Mouse (Mus musculus) liver, embryonic 13.5 days (tissue): ENCODE measurements at regions not wholly inside any gene's neighbourhood (a gene's known extent, or its start where the extent isn't known, plus 50 kb on each side); places are given as distances from the start of the nearest gene placed in this dataset.

Source experiments
- ATAC-seq: fragments of 200-750 bp; cut with Nextera tagmentation; 2 replicates; pipeline ENCODE4 v1.8.0; 2017; ENCODE audit warnings: low read depth, mild to moderate bottlenecking, moderate number of reproducible peaks, moderate library complexity
- DNase-seq: peaks from one replicate; pipeline ENCODE4 v3.0.0; 2022
- H3K27ac ChIP-seq: fragments of 300-500 bp; sonication (generic); 2 replicates; pipeline ENCODE4 v1.5.1; 2015; ENCODE audit warnings: moderate library complexity, mild to moderate bottlenecking, inconsistent platforms
- H3K27me3 ChIP-seq: fragments of 300-500 bp; sonication (generic); 2 replicates; pipeline ENCODE4 v1.6.1; 2015; ENCODE audit warnings: mild to moderate bottlenecking, inconsistent platforms
- H3K36me3 ChIP-seq: fragments of 300-500 bp; sonication (generic); 2 replicates; pipeline ENCODE4 v1.6.1; 2015; ENCODE audit warnings: mild to moderate bottlenecking, inconsistent platforms
- H3K4me1 ChIP-seq: fragments of 300-500 bp; sonication (generic); replicated peaks from 2 replicates; pipeline ENCODE4 v1.6.1; 2015; ENCODE audit warnings: inconsistent platforms
- H3K4me2 ChIP-seq: fragments of 300-500 bp; sonication (generic); 2 replicates; pipeline ENCODE4 v1.6.1; 2015; ENCODE audit warnings: inconsistent platforms, mild to moderate bottlenecking, moderate library complexity
- H3K4me3 ChIP-seq: fragments of 300-500 bp; sonication (generic); replicated peaks from 2 replicates; pipeline ENCODE4 v1.5.1; 2015; ENCODE audit warnings: mild to moderate bottlenecking, inconsistent platforms
- H3K9ac ChIP-seq: fragments of 300-500 bp; sonication (generic); 2 replicates; pipeline ENCODE4 v1.6.1; 2015; ENCODE audit warnings: mild to moderate bottlenecking, inconsistent platforms
- H3K9me3 ChIP-seq: fragments of 300-500 bp; sonication (generic); replicated peaks from 2 replicates; pipeline ENCODE4 v1.6.1; 2016; ENCODE audit warnings: inconsistent platforms
- WGBS: fragments of 180-500 bp; shearing (Covaris S2); methylation state at CpG from one replicate; pipeline ENCODE4 v1.1.7; 2015; ENCODE audit not compliant: insufficient replicate concordance; 5-methylcytosine and 5-hydroxymethylcytosine counted together

DNA sequence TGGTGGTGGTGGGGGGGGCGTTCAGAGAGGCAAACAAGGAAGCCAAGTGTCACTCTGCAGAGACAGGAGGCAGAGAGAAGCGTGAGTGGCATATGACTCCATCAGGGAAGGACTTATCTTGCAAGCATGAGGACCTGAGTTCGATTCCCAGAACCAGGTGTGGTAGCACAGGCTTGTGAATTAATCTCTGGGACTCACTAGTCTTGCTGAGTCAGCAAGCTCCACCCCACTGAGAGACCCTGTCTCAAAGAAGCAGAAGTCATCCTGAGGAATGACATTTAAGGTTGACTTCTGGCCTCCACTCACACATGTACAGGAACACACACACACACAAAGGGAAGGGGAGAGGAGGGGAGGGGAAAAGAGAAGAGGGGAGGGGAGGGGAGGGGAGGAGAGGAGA is 156.5 kb downstream of the Rplp1 start:
- ATAC-seq (no peak), DNase-seq (no peak)
- Histone ChIP-seq H3K36me3 (no peaks in the 10 kb centered on the region), H3K9ac (no peak overlapping the region), H3K4me2 (no peak overlapping the region), H3K27ac (no peak overlapping the region), H3K4me1 (no peaks in the 10 kb centered on the region), H3K4me3 (no peak overlapping the region), H3K9me3 (no peaks in the 10 kb centered on the region), H3K27me3 (no peaks in the 10 kb centered on the region)
- WGBS, result 51% methylated on average over 3 of the region's 3 CpGs

GRCm38 (mm10) chr9:61756801-61757342 is 157.5 kb downstream of the Rplp1 start:
- Histone ChIP-seq H3K9ac (no peak overlapping the region), H3K4me3 (no peak overlapping the region), H3K4me1 (no peaks in the 10 kb centered on the region), H3K27me3 (no peaks in the 10 kb centered on the region), H3K36me3 (no peaks in the 10 kb centered on the region), H3K9me3 (no peaks in the 10 kb centered on the region), H3K4me2 (no peak overlapping the region), H3K27ac (no peak overlapping the region)
- ATAC-seq (no peak), DNase-seq (no peak)
- 74% methylated on average over 24 of the region's 24 CpGs for WGBS

GRCm38 (mm10) chr9:61756224-61756800 is 158.0 kb downstream of the Rplp1 start:
- no peaks in the 10 kb centered on the region for H3K4me1 ChIP-seq
- ATAC-seq, result no peak
- no peaks in the 10 kb centered on the region for H3K9me3 ChIP-seq
- no peak overlapping the region for H3K27ac ChIP-seq
- no peak for DNase-seq
- H3K36me3 ChIP-seq, result no peaks in the 10 kb centered on the region
- H3K4me3 ChIP-seq, result no peak overlapping the region
- H3K9ac ChIP-seq, result no peak overlapping the region
- no peaks in the 10 kb centered on the region for H3K27me3 ChIP-seq
- H3K4me2 ChIP-seq, result no peak overlapping the region
- WGBS, result 62% methylated on average over 15 of the region's 15 CpGs

DNA sequence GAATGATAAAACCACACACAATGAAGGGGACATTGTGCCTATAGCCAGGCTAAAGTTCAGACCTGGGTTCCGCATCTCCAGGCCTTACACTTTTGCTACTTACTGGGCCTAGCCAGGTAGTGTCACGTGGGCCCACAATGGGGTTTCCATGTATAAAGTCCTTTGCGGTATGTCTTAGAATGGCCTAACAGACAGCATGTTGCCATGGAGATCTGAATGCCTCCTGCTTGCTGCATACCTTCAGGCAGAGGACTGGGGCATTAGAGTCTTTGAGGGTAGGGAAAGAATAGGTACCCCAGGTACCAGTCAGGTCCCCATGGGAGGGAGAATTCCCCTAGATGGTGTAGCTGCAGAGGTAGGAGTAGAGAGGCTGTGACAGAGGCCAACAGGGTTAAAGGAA is 159.0 kb downstream of the Rplp1 start:
- Histone ChIP-seq H3K4me2 (no peak overlapping the region), H3K9ac (no peak overlapping the region), H3K9me3 (no peaks in the 10 kb centered on the region), H3K36me3 (no peaks in the 10 kb centered on the region), H3K4me1 (no peaks in the 10 kb centered on the region), H3K4me3 (no peak overlapping the region), H3K27me3 (no peaks in the 10 kb centered on the region), H3K27ac (no peak overlapping the region)
- DNase-seq (no peak), ATAC-seq (no peak)
- 73% methylated on average over 3 of the region's 3 CpGs for WGBS

- Histone ChIP-seq H3K4me3 (no peak overlapping the region), H3K4me1 (no peaks in the 10 kb centered on the region), H3K36me3 (no peaks in the 10 kb centered on the region), H3K9me3 (no peaks in the 10 kb centered on the region), H3K27me3 (no peaks in the 10 kb centered on the region), H3K4me2 (no peak overlapping the region), H3K9ac (no peak overlapping the region), H3K27ac (no peak overlapping the region)
- ATAC-seq (no peak), DNase-seq (no peak)
- whole genome bisulfite sequencing, result 26% methylated on average over 10 of the region's 10 CpGs
Observed at GRCm38 (mm10) chr9:61753795-61754194, 160.5 kb downstream of the Rplp1 start.

DNA sequence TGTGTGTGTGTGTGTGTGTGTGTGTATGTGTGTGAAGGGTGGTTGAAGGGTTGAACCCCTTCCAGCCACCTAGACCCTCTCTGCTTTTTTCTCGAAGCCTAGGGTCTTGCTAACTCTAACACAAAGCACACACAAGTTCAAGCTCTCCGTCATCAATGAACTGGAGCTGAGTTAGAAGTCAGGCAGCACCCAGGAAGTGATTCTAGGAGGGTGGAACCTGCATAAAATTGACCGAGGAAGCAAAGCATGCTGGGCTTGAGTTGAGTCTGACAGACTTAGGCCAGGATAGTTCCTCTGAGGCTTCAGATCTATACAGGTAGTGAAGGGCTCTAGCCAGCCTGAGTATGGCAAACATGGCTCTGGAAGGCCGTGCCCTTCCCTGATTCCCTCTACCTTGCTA is 165.1 kb downstream of the Rplp1 start:
- DNase-seq (no peak), ATAC-seq (no peak)
- Histone ChIP-seq H3K9ac (no peak overlapping the region), H3K4me3 (no peak overlapping the region), H3K27ac (no peak overlapping the region), H3K4me1 (no peaks in the 10 kb centered on the region), H3K27me3 (no peaks in the 10 kb centered on the region), H3K9me3 (no peaks in the 10 kb centered on the region), H3K4me2 (no peak overlapping the region), H3K36me3 (no peaks in the 10 kb centered on the region)
- WGBS, result 60% methylated on average over 4 of the region's 4 CpGs

- DNase-seq, result no peak
- no peaks in the 10 kb centered on the region for H3K36me3 ChIP-seq
Observed at GRCm38 (mm10) chr9:61748416-61748815, 165.9 kb downstream of the Rplp1 start.

DNA sequence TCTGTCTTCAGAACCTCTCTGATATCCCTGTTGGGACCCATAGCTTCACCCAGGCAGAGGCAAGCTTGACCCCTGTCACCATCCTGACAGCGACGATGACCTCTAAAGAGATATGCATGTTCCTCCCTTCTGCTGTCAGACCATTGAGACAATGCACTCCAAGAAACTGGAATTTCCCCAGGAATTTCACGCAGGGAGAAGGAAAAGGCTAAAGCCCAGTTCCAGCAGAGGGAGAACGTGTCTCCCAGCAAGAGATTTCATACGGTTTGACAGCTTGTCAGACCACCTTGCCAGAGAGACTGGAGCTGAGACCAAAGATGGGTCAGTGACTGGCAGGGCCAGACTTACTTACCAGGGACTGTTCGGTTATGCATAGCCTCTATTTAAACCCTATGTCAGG is 167.9 kb downstream of the Rplp1 start:
- Histone ChIP-seq H3K4me3 (no peak overlapping the region), H3K27ac (no peak overlapping the region), H3K27me3 (no peaks in the 10 kb centered on the region), H3K9me3 (no peaks in the 10 kb centered on the region), H3K4me1 (no peaks in the 10 kb centered on the region), H3K4me2 (no peak overlapping the region), H3K9ac (no peak overlapping the region), H3K36me3 (no peaks in the 10 kb centered on the region)
- DNase-seq (no peak), ATAC-seq (no peak)
- 48% methylated on average over 6 of the region's 6 CpGs for WGBS

More at GRCm38 (mm10) chr9:61748416-61748815, 165.9 kb downstream of the Rplp1 start:
- H3K9me3 ChIP-seq, result no peaks in the 10 kb centered on the region
- no peak overlapping the region for H3K4me3 ChIP-seq
- no peak overlapping the region for H3K27ac ChIP-seq
- no peaks in the 10 kb centered on the region for H3K27me3 ChIP-seq
- ATAC-seq, result no peak
- H3K4me1 ChIP-seq, result no peaks in the 10 kb centered on the region
- H3K4me2 ChIP-seq, result no peak overlapping the region
- H3K9ac ChIP-seq, result no peak overlapping the region

GRCm38 (mm10) chr9:61745301-61745801 is 169.0 kb downstream of the Rplp1 start:
- WGBS, result 54% methylated on average over 7 of the region's 7 CpGs
- no peak overlapping the region for H3K27ac ChIP-seq
- H3K4me2 ChIP-seq, result no peak overlapping the region
- H3K9ac ChIP-seq, result no peak overlapping the region
- no peak overlapping the region for H3K4me3 ChIP-seq
- DNase-seq, result no peak
- H3K4me1 ChIP-seq, result no peaks in the 10 kb centered on the region
- no peaks in the 10 kb centered on the region for H3K9me3 ChIP-seq
- H3K36me3 ChIP-seq, result no peaks in the 10 kb centered on the region
- H3K27me3 ChIP-seq, result no peaks in the 10 kb centered on the region
- no peak for ATAC-seq

DNA sequence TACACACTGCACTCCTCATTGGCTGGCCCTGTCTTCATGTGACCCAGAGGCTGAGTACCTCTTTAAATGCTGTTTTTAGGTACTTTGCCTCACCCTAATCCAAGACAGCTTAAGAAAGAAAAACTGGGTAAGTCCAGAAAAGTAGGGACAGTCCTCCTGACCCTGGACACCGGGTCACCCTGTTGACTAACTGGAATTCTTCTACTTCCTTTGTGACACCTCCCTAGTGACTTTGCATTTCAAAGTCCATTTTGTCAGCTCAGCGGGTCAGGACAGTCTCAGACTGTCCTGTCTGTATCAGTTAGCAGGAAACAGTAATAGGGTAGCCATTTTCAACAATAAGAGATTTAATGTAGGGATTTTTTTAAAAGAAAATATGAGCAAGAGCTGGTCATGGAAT is 180.8 kb downstream of the Rplp1 start:
- no peak for DNase-seq
- H3K27me3 ChIP-seq, result no peaks in the 10 kb centered on the region
- no peak overlapping the region for H3K4me3 ChIP-seq
- no peak overlapping the region for H3K9ac ChIP-seq
- H3K4me2 ChIP-seq, result no peak overlapping the region
- no peak for ATAC-seq
- no peaks in the 10 kb centered on the region for H3K9me3 ChIP-seq
- H3K36me3 ChIP-seq, result no peaks in the 10 kb centered on the region
- peaks cover 2% of the 10 kb centered on the region; the same call in 1 of the 2 replicates for H3K4me1 ChIP-seq
- WGBS, result 35% methylated on average over 2 of the region's 2 CpGs
- no peak overlapping the region for H3K27ac ChIP-seq

DNA sequence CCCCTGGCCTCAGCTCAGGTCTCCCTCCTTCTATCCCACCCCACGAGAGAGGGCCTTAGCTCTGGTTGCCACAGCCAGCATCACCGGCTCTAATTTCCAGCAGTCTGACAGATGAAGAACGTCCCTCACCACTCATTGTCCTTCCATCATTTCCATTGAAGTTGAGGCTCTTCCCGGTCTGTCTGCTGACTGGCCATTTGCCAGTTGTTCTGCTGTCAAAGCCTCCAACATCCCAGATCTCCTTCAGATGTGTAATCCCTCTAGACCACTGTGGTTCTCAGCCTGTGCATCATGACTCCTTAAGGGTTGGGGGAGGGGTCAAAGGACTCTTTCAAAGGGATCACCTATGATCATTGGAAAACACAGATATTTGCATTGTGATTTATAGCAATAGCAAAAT is 181.6 kb downstream of the Rplp1 start:
- H3K27me3 ChIP-seq, result no peaks in the 10 kb centered on the region
- no peaks in the 10 kb centered on the region for H3K36me3 ChIP-seq
- H3K4me1 ChIP-seq, result peaks cover 2% of the 10 kb centered on the region; the same call in 1 of the 2 replicates
- DNase-seq, result no peak
- no peak overlapping the region for H3K4me3 ChIP-seq
- no peaks in the 10 kb centered on the region for H3K9me3 ChIP-seq
- no peak overlapping the region for H3K27ac ChIP-seq
- no peak for ATAC-seq
- no peak overlapping the region for H3K4me2 ChIP-seq
- WGBS, result 53% methylated on average over 4 of the region's 4 CpGs
- H3K9ac ChIP-seq, result no peak overlapping the region

DNA sequence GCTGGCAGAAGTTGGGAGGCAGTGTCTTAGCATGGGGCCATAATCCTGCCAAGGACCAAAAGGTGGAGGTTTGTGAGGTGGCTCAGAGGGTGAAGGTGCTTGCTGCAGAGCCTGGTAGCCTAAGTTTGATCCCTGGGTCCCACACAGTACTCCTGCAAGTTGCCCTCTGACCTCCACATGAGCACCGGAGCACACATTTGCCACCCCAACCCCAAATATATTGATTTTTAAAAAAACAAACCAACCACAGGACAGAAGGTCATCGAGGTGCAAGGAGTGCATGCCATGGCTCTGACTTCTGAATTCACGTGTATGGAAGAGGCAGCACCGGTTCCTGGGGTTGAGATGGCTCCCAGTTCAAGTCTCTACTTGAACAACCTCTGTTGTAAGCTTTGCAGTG is 186.2 kb downstream of the Rplp1 start:
- DNase-seq (no peak), ATAC-seq (no peak)
- Histone ChIP-seq H3K27ac (no peak overlapping the region), H3K4me1 (no peaks in the 10 kb centered on the region), H3K9ac (no peak overlapping the region), H3K27me3 (no peaks in the 10 kb centered on the region), H3K4me2 (no peak overlapping the region), H3K9me3 (no peaks in the 10 kb centered on the region), H3K4me3 (no peak overlapping the region), H3K36me3 (no peaks in the 10 kb centered on the region)
- WGBS, result 43% methylated on average over 4 of the region's 4 CpGs
